Mouse (Mus musculus) left cerebral cortex, adult 9 months (tissue): Measurements from ENCODE around the gene Ablim1.

Experiments
- DNase-seq, 2 experiments: peaks; one replicate each; pipeline ENCODE4 v3.0.0; 2022; ENCODE audit warnings: low spot score in 2 of 2

Ablim1 gene

DNA sequence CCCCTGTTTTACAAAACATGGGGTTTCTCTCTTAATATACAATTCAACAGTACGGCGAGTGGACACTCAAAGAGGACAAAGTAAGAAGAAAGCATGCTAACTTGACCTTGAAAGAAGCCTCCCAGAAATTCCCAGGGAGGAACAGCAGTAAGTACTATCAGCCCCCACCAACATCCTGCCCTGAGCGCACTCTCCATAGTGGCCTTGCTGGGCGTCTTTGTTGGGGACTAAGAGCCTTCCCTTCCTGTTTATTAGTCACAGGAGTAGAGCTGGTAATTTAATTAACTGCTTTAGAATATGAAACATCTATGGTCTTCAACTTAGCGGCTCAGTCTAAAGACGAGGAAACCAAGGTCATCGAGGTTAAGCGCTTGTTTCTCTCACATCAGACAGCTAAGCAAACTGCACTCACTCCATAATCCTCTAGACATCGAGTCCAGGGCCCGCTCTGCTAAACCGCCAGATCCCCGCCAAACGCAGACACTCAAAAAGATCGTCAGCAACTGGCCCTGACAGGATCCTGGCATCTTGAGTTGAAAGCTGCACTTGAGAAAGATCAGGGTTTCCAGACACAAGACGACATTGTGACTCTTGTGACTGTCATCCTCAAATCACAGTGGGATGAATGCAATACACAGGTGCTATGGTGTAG is 50.3 kb downstream of the Ablim1 start:
- DNase-seq, result no peak

DNA sequence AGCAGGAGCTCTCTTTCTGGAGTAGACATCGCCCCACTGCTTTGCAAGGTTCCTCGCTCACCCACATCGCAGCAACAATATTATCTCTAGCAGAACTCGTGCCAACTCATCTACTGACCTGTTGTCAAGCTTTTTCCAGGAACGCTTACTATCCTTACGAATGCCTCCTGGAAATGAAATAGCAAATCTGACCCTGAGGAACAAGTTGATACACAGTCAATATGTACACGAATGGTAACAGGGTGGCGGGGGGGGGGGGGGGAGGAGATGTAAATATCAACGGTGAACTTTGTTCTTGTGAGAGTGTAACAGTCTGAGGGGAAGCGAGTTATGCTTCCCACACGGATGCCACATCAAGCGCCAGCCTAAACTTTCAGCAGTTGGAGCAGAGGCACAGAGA is 56.9 kb downstream of the Ablim1 start:
- DNase-seq, result no peak

DNA sequence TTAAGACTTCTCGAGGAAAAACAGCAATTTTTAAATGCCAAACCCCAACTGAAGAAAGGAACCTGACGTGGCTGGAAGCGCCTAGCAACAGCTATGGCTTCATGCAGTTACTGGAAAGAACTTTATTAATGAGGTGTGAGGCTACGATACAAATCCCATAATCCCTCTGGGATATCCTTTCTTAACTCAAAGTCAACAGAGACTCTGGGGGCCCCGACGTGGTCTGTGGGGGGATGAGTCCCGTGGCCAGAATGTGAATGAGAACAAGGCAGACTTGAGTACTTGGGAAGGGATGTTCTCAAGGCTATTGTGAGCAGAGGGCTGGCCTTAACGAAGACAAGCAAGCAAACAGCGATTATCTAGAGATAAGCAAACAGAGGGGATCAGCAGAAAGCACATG is 58.1 kb downstream of the Ablim1 start:
- no peak for DNase-seq

DNA sequence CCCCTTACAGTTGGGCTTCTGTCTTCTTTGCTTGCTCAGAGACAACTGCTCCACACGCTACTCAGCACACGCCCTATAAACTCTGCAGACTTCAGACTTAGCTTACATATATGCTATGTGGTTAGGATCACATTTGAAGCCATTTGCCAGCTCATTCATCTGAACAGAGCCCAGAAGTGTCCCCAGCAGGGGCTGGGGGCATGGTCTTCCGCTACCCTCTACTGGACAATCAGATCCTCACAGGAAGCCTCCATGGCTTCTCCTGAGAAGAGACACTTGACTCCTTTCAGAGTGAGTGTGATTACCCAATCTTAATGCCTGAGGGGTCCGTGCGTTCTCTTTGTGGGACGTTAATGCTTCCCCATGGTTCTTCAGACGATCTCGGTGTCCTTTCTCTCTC is 59.6 kb downstream of the Ablim1 start:
- DNase-seq, result no peak

DNA sequence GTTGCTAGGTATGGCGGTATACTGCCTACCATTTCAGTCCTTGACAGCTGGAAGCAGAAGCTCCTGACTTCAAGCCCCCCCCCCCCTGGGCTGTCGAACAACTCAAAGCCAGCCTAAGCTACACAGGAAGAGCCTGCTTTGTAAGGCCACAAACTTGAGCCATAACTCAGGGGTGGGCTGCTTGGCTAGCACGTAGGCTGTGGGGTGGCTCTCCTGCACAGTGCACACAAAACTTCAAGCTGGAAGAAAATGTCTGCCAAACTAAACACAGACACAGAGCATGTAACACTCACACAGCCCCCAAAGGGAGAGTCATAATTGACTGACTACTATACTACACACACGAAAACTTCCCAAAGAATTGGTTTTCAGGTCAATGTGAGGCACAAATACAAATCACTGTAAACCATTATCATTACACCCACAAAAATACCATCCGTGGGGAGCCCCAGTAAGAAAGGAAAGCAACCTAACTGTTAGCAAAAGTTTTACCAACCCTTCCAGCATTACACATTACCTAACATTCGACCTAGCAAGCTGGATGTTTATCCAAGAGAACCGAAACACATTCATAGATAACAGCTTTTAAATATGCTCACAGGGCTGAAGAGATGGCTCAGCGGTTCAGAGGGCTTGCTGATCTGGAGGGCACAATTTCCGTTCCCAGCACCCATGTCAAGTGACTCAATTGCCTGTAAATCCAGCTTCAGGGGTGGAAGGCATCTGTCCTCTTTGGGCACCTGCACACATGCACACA is 61.8 kb downstream of the Ablim1 start:
- no peak for DNase-seq

DNA sequence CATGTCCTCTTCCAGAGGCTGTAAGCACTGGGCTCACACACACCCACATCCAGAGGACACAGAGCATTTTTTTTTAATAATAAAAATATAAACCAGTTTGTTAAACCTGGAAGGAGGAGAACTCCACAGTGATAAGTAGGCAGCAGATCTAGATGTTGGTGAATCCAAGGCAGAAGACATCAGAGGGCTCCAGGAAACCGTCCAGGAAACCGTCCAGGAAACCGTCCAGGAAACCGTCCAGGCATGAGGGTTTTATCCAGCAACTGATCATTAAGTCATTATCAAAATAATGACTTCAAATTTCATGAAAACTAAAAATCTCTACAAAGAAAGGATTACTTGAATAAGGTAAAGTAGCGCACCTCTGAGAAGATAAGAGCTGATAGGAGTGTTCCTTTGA is 65.9 kb downstream of the Ablim1 start:
- DNase-seq, result no peak

DNA sequence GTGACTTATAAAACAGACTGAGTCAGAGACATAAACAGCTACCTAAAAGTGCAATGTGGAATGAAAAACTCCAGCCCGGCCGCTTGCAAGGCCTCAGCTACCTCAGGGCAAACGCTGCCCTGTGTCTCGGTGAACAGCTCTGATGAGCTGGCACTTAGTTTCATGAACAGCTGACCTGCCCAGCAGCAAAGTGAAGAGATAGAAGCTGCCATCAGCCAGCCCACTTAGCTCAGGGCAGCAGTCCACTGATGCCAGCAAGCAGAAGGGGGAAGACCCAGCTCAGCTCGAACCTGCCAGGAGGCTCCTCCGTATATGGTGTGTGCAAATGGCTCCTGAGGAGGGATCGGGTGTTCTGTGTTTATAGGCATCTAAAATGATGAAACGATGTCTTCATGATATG is 67.5 kb downstream of the Ablim1 start:
- DNase-seq, result no peak

DNA sequence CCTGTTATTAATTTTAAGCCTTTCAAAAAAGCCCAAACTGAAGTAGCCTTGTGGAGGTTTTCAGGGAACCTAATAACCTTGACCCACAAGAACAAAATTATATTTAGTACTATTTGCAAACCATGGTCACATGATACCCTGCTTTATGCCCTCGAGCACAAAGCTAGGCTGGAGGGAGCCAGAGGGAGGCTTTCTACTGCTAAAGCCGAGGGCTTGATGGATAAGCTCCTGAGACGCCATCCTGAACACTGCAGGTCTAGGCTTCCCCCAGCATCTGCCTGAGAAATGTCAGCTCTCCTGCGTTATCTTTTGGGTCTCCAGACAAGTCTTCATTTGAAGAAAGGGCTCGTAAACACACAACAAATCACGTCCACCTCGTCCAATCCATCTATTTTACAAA is 70.4 kb downstream of the Ablim1 start:
- no peak for DNase-seq

DNA sequence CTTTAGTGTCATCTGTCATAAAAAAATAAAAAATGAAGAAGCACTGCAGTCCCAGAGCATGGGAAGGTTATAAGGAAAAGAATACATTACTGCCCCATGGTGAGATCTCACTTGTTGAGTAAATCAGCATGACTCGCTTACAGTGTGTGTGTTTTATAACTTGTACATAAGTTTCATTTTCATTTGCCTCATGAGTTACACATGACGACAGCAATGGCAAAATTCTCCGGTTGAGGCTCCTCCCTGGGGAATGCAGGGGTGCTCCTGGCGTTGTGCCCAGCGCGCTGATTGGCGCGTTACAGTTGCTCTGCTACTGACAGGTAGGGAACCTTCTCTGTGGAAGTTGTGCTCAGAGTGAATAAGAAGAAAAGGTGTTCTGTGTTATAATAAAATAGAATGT is 71.1 kb downstream of the Ablim1 start:
- no peak for DNase-seq

DNA sequence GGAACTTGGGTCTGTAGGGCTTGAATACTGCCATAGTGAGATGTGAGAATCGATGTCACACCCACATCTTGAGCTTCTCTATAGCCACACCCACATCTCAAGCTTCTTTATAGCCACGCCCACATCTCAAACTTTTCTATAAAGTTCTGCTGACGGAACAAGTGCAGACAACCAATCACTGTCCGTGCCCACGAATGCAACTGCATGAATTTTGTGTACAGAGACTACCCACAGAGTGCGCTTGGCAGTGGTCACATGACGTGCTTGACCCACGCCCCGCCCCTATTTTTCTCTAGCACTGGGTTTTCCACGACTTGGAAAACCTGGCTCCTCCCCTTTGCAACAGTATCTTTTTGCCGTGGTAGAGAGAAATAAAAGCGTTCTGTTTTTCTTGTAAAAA is 71.5 kb downstream of the Ablim1 start:
- DNase-seq, result no peak

DNA sequence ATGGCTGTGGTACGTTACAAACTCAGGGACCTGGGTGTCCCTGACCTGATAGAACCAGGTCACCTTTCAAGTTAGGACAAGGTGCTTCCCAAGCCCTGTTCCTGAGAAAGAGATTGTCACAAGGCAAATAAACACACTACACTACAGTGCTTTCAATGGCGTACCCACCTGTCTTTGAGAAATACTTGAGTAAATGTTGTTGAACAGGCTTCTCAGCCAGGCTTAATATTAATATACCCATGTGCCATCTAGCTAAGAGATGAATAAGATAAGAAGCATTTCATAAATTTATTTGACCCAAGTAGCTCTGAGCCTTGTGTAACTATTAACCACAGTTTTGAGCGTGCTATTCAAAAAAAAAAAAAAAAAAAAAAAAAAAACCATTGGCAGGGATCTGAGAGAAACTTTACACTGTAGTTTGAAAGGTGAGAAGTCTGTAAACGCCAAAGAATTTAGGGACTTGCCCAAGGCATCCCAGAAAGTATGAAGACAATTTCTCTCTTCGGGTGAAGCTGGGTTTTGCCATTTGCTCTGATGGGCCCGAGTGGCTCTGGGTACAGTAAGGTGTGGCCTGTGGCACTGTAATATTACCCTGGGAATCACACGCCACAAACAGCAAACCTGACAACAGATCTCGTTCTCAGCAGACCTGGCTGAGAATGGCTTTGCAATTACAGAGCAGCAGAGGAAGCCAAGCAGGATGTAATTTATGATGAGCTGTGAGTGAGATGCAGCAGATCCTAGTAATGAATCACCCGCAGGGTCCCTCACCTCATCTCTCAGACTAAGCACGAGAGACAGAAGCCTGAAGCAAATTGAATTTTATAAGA is 73.1 kb downstream of the Ablim1 start:
- no peak for DNase-seq

DNA sequence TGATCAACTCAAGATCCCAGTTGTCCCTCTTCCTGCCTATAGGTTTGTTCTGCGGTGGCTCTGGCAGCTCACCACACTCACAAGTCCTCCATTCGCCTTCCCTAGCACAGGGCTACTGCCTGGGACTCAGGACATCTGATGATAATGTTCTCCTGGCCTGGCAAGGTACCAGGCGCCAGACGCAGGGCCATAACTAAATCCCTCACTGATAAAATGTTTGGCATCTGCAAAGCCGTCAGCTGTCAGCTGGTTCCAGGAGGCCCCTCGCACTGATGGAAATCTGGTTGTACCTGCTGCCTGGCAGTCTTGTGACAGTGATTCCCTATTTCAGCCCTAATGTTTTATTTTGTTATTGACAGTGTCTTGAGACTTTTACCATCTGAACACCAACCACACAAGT is 74.5 kb downstream of the Ablim1 start:
- no peak for DNase-seq

DNA sequence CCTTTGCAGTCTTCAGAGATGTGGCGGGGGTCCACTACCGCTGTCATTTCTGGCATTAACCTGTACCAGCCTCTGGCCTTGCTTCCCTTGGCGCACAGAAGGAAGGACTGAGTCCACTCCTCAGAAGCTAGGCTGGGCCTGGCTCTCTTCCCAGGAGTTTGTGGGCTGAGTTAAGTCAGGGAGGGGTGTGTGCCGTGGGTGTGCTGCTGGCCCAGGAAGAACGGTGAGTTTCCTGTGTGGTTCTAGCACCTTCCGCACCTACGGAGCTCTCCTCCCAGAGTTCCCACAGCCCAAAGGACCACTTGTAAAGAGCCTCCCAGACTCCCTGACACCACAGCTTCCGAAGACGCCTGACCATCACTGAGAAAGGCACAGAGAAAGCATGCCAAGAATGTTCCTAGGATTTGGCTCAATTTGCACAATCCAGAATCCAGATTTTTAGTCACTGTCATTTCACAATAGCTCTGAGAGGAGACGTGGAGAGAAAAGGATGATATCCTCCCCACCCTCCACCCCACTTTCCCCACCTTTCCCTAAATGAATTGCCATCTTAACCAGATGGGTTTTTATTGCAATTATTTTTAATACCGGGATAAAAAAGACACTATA is 75.4 kb downstream of the Ablim1 start:
- DNase-seq, result peak; percentile 37 to 80

DNA sequence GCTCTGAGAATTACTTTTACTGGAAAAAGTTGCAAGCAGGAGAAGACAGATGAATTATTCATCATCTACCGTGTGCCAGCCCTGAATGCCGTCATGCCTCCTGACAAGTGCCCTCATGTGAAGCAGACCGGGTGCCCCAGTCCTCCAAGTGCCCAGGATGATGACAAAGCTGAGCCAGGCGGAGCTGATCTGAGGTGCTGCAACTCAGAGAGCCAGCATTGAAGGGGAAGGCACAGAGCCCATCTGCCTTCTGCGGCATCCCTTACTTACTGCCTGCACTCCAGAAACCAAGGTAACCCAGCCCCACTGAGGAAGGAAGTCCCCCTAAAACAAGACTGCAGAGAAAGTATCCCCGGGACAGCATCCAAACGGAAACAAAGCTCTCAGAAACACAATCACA is 76.3 kb downstream of the Ablim1 start:
- DNase-seq, result peak in 1 of 2 experiments; percentile 38

DNA sequence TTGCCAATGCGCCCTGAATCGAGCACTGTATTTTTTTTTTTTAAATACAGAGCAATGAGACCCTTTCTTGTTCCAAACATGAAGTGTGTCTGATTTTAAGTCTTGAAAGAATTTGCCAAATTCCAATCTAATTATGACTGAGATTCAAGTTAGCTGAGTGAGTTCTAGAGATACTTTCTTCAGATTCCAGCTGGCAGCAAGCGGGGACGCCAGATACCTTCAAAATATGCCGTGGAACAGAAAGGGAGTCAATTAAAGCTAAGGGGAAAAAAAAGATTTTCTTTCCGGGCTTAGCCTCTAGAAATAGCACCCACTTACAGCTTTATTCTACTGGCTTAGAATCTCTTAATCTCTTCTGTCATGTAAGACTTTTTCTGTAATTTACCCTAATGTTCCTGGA is 77.2 kb downstream of the Ablim1 start:
- no peak for DNase-seq

DNA sequence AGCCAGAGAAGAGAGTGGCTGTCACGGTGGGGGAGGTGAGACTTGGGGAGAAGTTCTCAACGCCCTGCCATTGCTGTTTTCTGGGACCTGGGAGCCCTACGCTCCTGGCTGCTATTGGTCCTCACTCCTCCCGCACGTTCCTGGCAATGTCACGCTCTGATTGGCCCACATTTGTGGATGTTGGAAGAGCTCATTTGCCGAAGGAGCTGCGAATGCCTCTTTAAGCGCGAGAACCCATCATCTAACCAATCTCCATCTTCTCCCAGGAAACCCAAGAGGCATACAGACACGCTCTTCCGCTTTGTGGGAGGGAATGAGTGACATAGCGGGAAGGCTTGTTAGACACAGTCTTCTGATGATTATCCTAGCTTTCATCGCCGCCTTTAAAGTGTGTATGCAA is 78.1 kb downstream of the Ablim1 start:
- peak; percentile 40 to 49 for DNase-seq

DNA sequence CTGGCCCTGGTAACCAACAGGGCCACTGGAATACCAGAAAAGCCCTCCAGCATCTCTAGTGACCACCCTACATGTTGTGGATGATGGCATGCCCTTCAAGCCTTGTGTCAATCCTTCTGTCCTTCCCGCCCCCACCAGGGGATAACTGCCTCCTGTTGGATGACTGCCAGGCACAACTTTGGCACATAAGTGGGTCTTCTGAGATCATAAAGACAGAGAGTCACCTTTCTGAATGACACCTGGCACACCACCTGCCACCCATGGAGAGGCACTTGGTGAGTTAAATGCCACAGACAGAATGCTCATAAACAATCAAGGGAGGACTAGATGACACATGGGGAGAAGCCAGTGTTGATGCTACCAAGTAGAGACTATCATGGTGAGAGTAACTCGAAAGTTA is 78.8 kb downstream of the Ablim1 start:
- DNase-seq, result no peak

DNA sequence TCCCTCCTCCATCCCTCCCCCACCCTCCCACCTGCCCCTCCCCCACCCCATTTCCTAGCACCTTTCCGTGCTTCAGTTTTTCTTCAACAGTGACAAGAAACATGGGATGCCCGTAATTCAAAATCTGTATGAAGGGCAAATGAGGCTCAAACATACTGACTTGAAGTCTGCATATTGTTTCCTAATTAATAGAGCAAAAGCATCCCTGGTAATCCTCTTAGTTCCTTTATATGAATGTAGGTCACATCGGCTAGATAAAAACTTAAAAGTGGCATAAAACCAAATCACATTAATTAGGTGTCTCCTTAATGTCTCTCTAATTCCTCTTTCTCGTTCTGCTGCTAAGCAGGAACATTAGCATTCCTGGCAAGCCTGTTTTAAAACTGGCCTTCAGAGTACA is 83.7 kb downstream of the Ablim1 start:
- no peak for DNase-seq

DNA sequence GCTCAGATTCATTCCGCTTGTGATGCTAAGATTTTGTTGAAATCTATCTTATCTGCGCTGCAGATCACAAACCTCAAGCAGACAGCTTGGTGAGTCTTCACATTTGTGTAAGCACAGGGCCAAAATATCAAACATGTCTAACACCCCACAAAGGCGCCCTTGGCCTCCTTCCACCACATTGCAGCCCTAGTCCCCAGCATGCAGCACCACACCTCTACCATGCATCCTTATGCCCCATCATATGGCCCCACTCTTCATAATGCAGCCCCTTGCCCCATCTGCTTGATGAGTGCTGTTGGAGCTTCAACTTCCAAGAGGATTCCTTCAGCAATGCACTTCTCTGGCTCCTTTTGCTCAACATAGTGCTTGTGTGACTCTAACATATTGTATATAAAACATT is 85.6 kb downstream of the Ablim1 start:
- DNase-seq, result no peak

DNA sequence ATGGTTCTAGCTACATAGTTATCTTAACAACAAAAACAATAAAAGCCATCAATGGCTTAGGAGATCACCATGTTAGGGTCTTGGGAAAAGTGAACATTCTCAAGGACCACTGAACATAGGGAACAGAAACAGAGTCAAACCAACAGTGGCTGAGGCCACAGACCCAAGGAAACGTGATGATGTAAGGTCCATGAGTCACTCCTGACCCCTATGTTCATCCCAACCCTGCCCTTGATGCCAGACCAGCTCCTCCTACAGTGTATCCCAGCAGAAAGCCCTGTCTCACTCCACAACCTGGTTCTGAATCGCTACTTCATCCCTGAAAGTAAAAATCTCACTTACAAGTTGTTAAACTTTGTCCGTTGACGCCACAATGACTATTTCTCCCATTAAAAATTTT is 86.1 kb downstream of the Ablim1 start:
- DNase-seq, result no peak

DNA sequence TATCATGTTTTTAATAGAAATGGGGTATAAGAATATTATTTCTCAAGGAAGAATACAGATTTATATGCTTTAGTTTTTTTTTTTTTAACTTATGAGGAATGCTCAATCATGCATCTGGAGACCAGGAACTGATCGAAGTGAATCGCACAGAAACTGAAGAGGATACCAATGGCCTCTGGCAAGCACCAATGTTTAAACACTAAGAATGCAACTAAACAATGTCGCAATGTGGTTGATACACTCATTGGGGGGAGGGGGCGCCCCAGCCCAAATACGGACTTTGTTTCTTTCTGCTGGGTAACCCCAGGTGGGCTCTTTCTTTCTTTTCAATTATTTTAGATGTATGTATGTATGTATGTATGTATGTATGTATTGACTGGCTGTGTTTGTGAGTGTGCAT is 90.3 kb downstream of the Ablim1 start:
- no peak for DNase-seq

DNA sequence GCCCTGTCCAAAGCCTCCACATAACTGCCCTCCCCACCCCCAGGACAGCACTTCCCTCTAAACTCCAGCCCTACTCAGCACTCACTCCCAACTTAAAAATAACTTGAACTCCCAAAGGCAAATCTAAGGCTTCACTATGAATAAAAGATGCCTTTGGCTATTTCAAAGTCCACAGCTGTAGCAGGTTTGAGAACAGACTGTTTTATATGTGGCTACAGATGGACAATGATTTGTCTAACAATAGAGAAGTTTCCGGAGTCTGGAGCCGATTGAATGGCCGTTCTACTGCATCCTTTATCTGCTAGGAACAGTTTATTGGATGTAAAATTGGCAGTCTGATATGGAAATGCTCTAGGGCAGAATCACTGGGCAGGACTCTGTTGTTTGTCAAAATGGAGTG is 91.0 kb downstream of the Ablim1 start:
- no peak for DNase-seq
